Mouse (Mus musculus) limb, embryonic 12.5 days (tissue): ENCODE data around the gene Ntn4. TPM values are rescaled to one million over a fixed set of nuclear protein-coding genes. Genes with fewer than 3 reads are reported as not detected.

Source experiments
- ATAC-seq: fragments of 200-750 bp; cut with Nextera tagmentation; 2 replicates; pipeline ENCODE4 v1.8.0; 2017; ENCODE audit warnings: low read depth, moderate TSS enrichment; ENCODE audit not compliant: insufficient number of reproducible peaks, insufficient read depth, low FRiP score, low TSS enrichment
- H3K27ac ChIP-seq: fragments of 300-500 bp; sonication (generic); 2 replicates; pipeline ENCODE4 v1.5.1; 2016; ENCODE audit warnings: mild to moderate bottlenecking, moderate library complexity
- H3K27me3 ChIP-seq: fragments of 300-500 bp; sonication (generic); 2 replicates; pipeline ENCODE4 v1.6.1; 2016; ENCODE audit warnings: mild to moderate bottlenecking, moderate library complexity
- H3K36me3 ChIP-seq: fragments of 300-500 bp; sonication (generic); 2 replicates; pipeline ENCODE4 v1.6.1; 2016; ENCODE audit warnings: mild to moderate bottlenecking, moderate library complexity
- H3K4me1 ChIP-seq: fragments of 300-500 bp; sonication (generic); replicated peaks from 2 replicates; pipeline ENCODE4 v1.6.1; 2016
- H3K4me2 ChIP-seq: fragments of 300-500 bp; sonication (generic); 2 replicates; pipeline ENCODE4 v1.6.1; 2016; ENCODE audit warnings: mild to moderate bottlenecking, moderate library complexity
- H3K4me3 ChIP-seq: fragments of 300-500 bp; sonication (generic); replicated peaks from 2 replicates; pipeline ENCODE4 v1.5.1; 2016; ENCODE audit warnings: mild to moderate bottlenecking
- H3K9ac ChIP-seq: fragments of 300-500 bp; sonication (generic); replicated peaks from 2 replicates; pipeline ENCODE4 v1.6.1; 2016; ENCODE audit warnings: mild to moderate bottlenecking, moderate library complexity
- H3K9me3 ChIP-seq: fragments of 300-500 bp; sonication (generic); 2 replicates; pipeline ENCODE4 v1.6.1; 2016; ENCODE audit warnings: mild to moderate bottlenecking, moderate library complexity
- WGBS: fragments of 180-500 bp; shearing (Covaris S2); methylation state at CpG from one replicate; pipeline ENCODE4 v1.1.7; 2016; 5-methylcytosine and 5-hydroxymethylcytosine counted together
- polyA plus RNA-seq: library from polyadenylated mRNA; unstranded; fragments of >200 nt; fragmentation: Nextera tagmentation; extraction: Ambion mirVana; gene quantifications from 2 replicates; pipeline ENCODE4 v1.2.1, GENCODE M21; 2016

Ntn4 gene
- polyA plus RNA-seq, 1 experiment from 2014 or later, result 1.8 TPM

- Histone ChIP-seq H3K4me3 (no peak overlapping the region), H3K9me3 (no peaks in the 10 kb centered on the region), H3K27ac (no peak overlapping the region), H3K9ac (no peak overlapping the region), H3K27me3 (no peaks in the 10 kb centered on the region), H3K4me1 (no peaks in the 10 kb centered on the region), H3K4me2 (no peak overlapping the region), H3K36me3 (no peaks in the 10 kb centered on the region)
- 80% methylated on average over 6 of the region's 6 CpGs for WGBS
- ATAC-seq, result no peak
Observed at GRCm38 (mm10) chr10:93661348-93661991, 21.0 kb downstream of the Ntn4 start.

- WGBS, result 70% methylated on average over 5 of the region's 5 CpGs
- H3K9ac ChIP-seq, result no peak overlapping the region
- no peak overlapping the region for H3K4me2 ChIP-seq
- H3K9me3 ChIP-seq, result no peaks in the 10 kb centered on the region
- H3K4me1 ChIP-seq, result no peaks in the 10 kb centered on the region
- no peak for ATAC-seq
- no peaks in the 10 kb centered on the region for H3K36me3 ChIP-seq
- no peaks in the 10 kb centered on the region for H3K27me3 ChIP-seq
- no peak overlapping the region for H3K27ac ChIP-seq
- H3K4me3 ChIP-seq, result no peak overlapping the region
Observed at GRCm38 (mm10) chr10:93662018-93662417, 21.5 kb downstream of the Ntn4 start.

GRCm38 (mm10) chr10:93666222-93666621, 25.7 kb downstream of the Ntn4 start:
- WGBS, result 39% methylated on average over 2 of the region's 2 CpGs
- H3K4me1 ChIP-seq, result no peaks in the 10 kb centered on the region
- no peak overlapping the region for H3K4me3 ChIP-seq
- H3K9ac ChIP-seq, result no peak overlapping the region
- no peaks in the 10 kb centered on the region for H3K9me3 ChIP-seq
- no peak for ATAC-seq
- H3K27me3 ChIP-seq, result no peaks in the 10 kb centered on the region
- no peak overlapping the region for H3K27ac ChIP-seq
- no peaks in the 10 kb centered on the region for H3K36me3 ChIP-seq
- no peak overlapping the region for H3K4me2 ChIP-seq

- Histone ChIP-seq H3K27me3 (no peaks in the 10 kb centered on the region), H3K4me2 (no peak overlapping the region), H3K9ac (no peak overlapping the region), H3K36me3 (no peaks in the 10 kb centered on the region), H3K9me3 (no peaks in the 10 kb centered on the region), H3K4me1 (no peaks in the 10 kb centered on the region), H3K27ac (no peak overlapping the region), H3K4me3 (no peak overlapping the region)
- WGBS, result 63% methylated on average over 3 of the region's 3 CpGs
- no peak for ATAC-seq
Observed at GRCm38 (mm10) chr10:93666996-93667395, 26.5 kb downstream of the Ntn4 start.

- H3K4me2 ChIP-seq, result no peak overlapping the region
- no peaks in the 10 kb centered on the region; the same call in 1 of the 2 replicates for H3K9me3 ChIP-seq
- no peaks in the 10 kb centered on the region for H3K27me3 ChIP-seq
- no peak overlapping the region for H3K4me3 ChIP-seq
- H3K9ac ChIP-seq, result no peak overlapping the region
- WGBS, result 81% methylated on average over 22 of the region's 22 CpGs
- H3K4me1 ChIP-seq, result no peaks in the 10 kb centered on the region
- ATAC-seq, result no peak
- no peaks in the 10 kb centered on the region for H3K36me3 ChIP-seq
- H3K27ac ChIP-seq, result no peak overlapping the region
Observed at GRCm38 (mm10) chr10:93672646-93673479, 32.4 kb downstream of the Ntn4 start.

GRCm38 (mm10) chr10:93679191-93680007, 38.9 kb downstream of the Ntn4 start:
- Histone ChIP-seq H3K9ac (no peak overlapping the region), H3K27me3 (no peaks in the 10 kb centered on the region; the same call in 1 of the 2 replicates), H3K9me3 (no peaks in the 10 kb centered on the region; the same call in 1 of the 2 replicates), H3K27ac (no peak overlapping the region), H3K4me1 (peaks cover 25% of the 10 kb centered on the region), H3K36me3 (no peaks in the 10 kb centered on the region), H3K4me3 (no peak overlapping the region), H3K4me2 (peak overlapping the region; percentile 17; the same call in 1 of the 2 replicates)
- no peak for ATAC-seq
- WGBS, result 50% methylated on average over 19 of the region's 19 CpGs

GRCm38 (mm10) chr10:93680680-93681377, 40.3 kb downstream of the Ntn4 start:
- 64% methylated on average over 6 of the region's 6 CpGs for WGBS
- peaks cover 25% of the 10 kb centered on the region for H3K4me1 ChIP-seq
- no peaks in the 10 kb centered on the region for H3K9me3 ChIP-seq
- no peaks in the 10 kb centered on the region; the same call in 1 of the 2 replicates for H3K27me3 ChIP-seq
- no peaks in the 10 kb centered on the region for H3K36me3 ChIP-seq
- no peak for ATAC-seq
- no peak overlapping the region for H3K9ac ChIP-seq
- H3K27ac ChIP-seq, result no peak overlapping the region
- no peak overlapping the region for H3K4me3 ChIP-seq
- H3K4me2 ChIP-seq, result no peak overlapping the region

GRCm38 (mm10) chr10:93682185-93682747, 41.8 kb downstream of the Ntn4 start:
- ATAC-seq, result no peak
- H3K27me3 ChIP-seq, result no peaks in the 10 kb centered on the region; the same call in 1 of the 2 replicates
- H3K27ac ChIP-seq, result no peak overlapping the region
- no peaks in the 10 kb centered on the region for H3K36me3 ChIP-seq
- WGBS, result 85% methylated on average over 18 of the region's 18 CpGs
- no peak overlapping the region for H3K4me2 ChIP-seq
- peaks cover 25% of the 10 kb centered on the region for H3K4me1 ChIP-seq
- H3K4me3 ChIP-seq, result no peak overlapping the region
- no peak overlapping the region for H3K9ac ChIP-seq
- H3K9me3 ChIP-seq, result no peaks in the 10 kb centered on the region

- H3K27ac ChIP-seq, result no peak overlapping the region
- no peak overlapping the region for H3K4me2 ChIP-seq
- no peak overlapping the region for H3K9ac ChIP-seq
- ATAC-seq, result no peak
- no peaks in the 10 kb centered on the region; the same call in 1 of the 2 replicates for H3K27me3 ChIP-seq
- 87% methylated on average over 7 of the region's 7 CpGs for WGBS
- H3K4me1 ChIP-seq, result peaks cover 25% of the 10 kb centered on the region
- H3K4me3 ChIP-seq, result no peak overlapping the region
- H3K9me3 ChIP-seq, result no peaks in the 10 kb centered on the region
- no peaks in the 10 kb centered on the region for H3K36me3 ChIP-seq
Observed at GRCm38 (mm10) chr10:93683185-93683584, 42.7 kb downstream of the Ntn4 start.

- WGBS, result 92% methylated on average over 4 of the region's 4 CpGs
- ATAC-seq, result no peak
- Histone ChIP-seq H3K9ac (no peak overlapping the region), H3K4me1 (peaks cover 18% of the 10 kb centered on the region), H3K9me3 (no peaks in the 10 kb centered on the region), H3K4me3 (no peak overlapping the region), H3K27ac (no peak overlapping the region), H3K36me3 (no peaks in the 10 kb centered on the region), H3K27me3 (no peaks in the 10 kb centered on the region; the same call in 1 of the 2 replicates), H3K4me2 (no peak overlapping the region)
Observed at GRCm38 (mm10) chr10:93683896-93684295, 43.4 kb downstream of the Ntn4 start.
